Mouse (Mus musculus): ENCODE data around the gene Camk1d. TPM values are rescaled to one million over a fixed set of nuclear protein-coding genes. Genes with fewer than 3 reads are reported as not detected.

Camk1d gene
- polyA plus RNA-seq, 1 experiment from 2014 or later, result 1.5 TPM

- 72% methylated on average over 10 of the region's 10 CpGs for WGBS
- no peak for ATAC-seq (ENCODE audit: low FRiP score, low TSS enrichment)
- Histone ChIP-seq H3K9me3 (ENCODE audit: low read length) (no peaks in the 10 kb centered on the region), H3K9ac (replicated peaks; ENCODE audit: low read length) (no peak overlapping the region), H3K27ac (ENCODE audit: low read length) (no peak overlapping the region), H3K36me3 (ENCODE audit: insufficient read depth, low read length) (no peaks in the 10 kb centered on the region), H3K4me1 (ENCODE audit: insufficient read depth, low read length) (no peaks in the 10 kb centered on the region), H3K27me3 (ENCODE audit: insufficient read depth, low read length) (no peaks in the 10 kb centered on the region), H3K4me3 (ENCODE audit: low read length) (no peak overlapping the region), H3K4me2 (replicated peaks; ENCODE audit: low read depth, low read length) (no peak overlapping the region)
Observed at GRCm38 (mm10) chr2:5651285-5651870, 62.9 kb downstream of the Camk1d start.

DNA sequence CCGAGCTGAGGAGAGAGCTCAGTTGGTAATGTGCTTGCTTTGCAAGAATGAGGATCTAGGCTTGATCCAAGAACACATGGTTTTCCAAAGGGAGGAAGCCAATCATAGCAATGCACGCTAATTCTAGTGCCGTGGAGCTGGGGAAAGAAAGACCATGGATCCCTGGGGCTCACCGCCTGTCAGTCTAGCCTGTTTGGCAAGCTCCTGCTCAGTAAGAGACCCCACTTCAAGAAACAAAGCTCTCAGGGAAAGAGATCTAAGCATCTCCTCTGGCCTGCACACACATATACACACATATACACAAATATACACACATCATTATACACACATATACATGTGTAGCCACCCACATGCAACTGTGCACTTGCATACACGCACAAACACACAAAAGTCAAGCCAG lies 65.1 kb downstream of the Camk1d start:
- H3K4me1 ChIP-seq (ENCODE audit: insufficient read depth, low read length), result no peaks in the 10 kb centered on the region
- no peak for ATAC-seq (ENCODE audit: low FRiP score, low TSS enrichment)

DNA sequence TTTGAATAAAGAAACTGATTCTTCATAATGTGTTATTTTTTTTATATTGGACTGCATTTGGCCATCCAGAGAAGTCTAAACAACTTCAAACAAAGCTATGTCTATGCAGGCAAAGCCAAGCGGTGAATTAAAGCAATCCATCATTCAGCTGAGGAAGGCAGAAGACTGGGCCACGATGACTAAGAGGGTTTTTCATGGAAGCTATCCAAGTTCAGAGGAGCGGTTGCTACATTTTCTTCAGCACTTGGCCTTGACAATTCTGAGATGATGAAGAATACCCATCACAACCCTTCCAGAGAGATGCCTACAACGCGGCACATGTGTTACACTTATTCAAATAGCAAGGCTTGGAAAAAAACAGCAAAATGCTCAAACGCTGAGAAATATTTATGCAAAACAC lies 65.6 kb downstream of the Camk1d start:
- Histone ChIP-seq H3K9ac (replicated peaks; ENCODE audit: low read length) (no peak overlapping the region), H3K9me3 (ENCODE audit: low read length) (no peaks in the 10 kb centered on the region), H3K27ac (ENCODE audit: low read length) (no peak overlapping the region), H3K36me3 (ENCODE audit: insufficient read depth, low read length) (no peaks in the 10 kb centered on the region), H3K4me3 (ENCODE audit: low read length) (no peak overlapping the region), H3K27me3 (ENCODE audit: insufficient read depth, low read length) (no peaks in the 10 kb centered on the region), H3K4me2 (replicated peaks; ENCODE audit: low read depth, low read length) (no peak overlapping the region), H3K4me1 (ENCODE audit: insufficient read depth, low read length) (no peaks in the 10 kb centered on the region)
- WGBS, result 68% methylated on average over 6 of the region's 6 CpGs
- no peak for ATAC-seq (ENCODE audit: low FRiP score, low TSS enrichment)

More for the DNA sequence above, 65.1 kb downstream of the Camk1d start:
- no peaks in the 10 kb centered on the region for H3K9me3 ChIP-seq (ENCODE audit: low read length)
- no peaks in the 10 kb centered on the region for H3K27me3 ChIP-seq (ENCODE audit: insufficient read depth, low read length)
- H3K9ac ChIP-seq (replicated peaks; ENCODE audit: low read length), result no peak overlapping the region
- H3K4me2 ChIP-seq (replicated peaks; ENCODE audit: low read depth, low read length), result no peak overlapping the region
- WGBS, result 87% methylated on average over 5 of the region's 5 CpGs
- H3K36me3 ChIP-seq (ENCODE audit: insufficient read depth, low read length), result no peaks in the 10 kb centered on the region
- H3K4me3 ChIP-seq (ENCODE audit: low read length), result no peak overlapping the region
- H3K27ac ChIP-seq (ENCODE audit: low read length), result no peak overlapping the region

GRCm38 (mm10) chr2:5646322-5646721 lies 68.0 kb downstream of the Camk1d start:
- Histone ChIP-seq H3K4me1 (ENCODE audit: insufficient read depth, low read length) (no peaks in the 10 kb centered on the region), H3K9me3 (ENCODE audit: low read length) (no peaks in the 10 kb centered on the region), H3K27me3 (ENCODE audit: insufficient read depth, low read length) (no peaks in the 10 kb centered on the region), H3K36me3 (ENCODE audit: insufficient read depth, low read length) (no peaks in the 10 kb centered on the region), H3K27ac (ENCODE audit: low read length) (no peak overlapping the region), H3K9ac (replicated peaks; ENCODE audit: low read length) (no peak overlapping the region), H3K4me2 (replicated peaks; ENCODE audit: low read depth, low read length) (no peak overlapping the region), H3K4me3 (ENCODE audit: low read length) (no peak overlapping the region)
- WGBS, result 84% methylated on average over 5 of the region's 5 CpGs
- ATAC-seq (ENCODE audit: low FRiP score, low TSS enrichment), result no peak

GRCm38 (mm10) chr2:5645584-5645983 lies 68.7 kb downstream of the Camk1d start:
- H3K4me2 ChIP-seq (replicated peaks; ENCODE audit: low read depth, low read length), result no peak overlapping the region
- no peaks in the 10 kb centered on the region for H3K27me3 ChIP-seq (ENCODE audit: insufficient read depth, low read length)
- no peak overlapping the region for H3K9ac ChIP-seq (replicated peaks; ENCODE audit: low read length)
- no peak overlapping the region for H3K4me3 ChIP-seq (ENCODE audit: low read length)
- 0 out of 2 replicates have a peak, but pooled peaks cover under 1% of the 10 kb centered on the region for H3K4me1 ChIP-seq (ENCODE audit: insufficient read depth, low read length)
- ATAC-seq (ENCODE audit: low FRiP score, low TSS enrichment), result no peak
- H3K27ac ChIP-seq (ENCODE audit: low read length), result no peak overlapping the region
- no peaks in the 10 kb centered on the region for H3K9me3 ChIP-seq (ENCODE audit: low read length)
- H3K36me3 ChIP-seq (ENCODE audit: insufficient read depth, low read length), result no peaks in the 10 kb centered on the region
- 85% methylated on average over 2 of the region's 2 CpGs for WGBS

- H3K9ac ChIP-seq (replicated peaks; ENCODE audit: low read length), result no peak overlapping the region
- H3K4me3 ChIP-seq (ENCODE audit: low read length), result no peak overlapping the region
- H3K27ac ChIP-seq (ENCODE audit: low read length), result no peak overlapping the region
- no peaks in the 10 kb centered on the region for H3K9me3 ChIP-seq (ENCODE audit: low read length)
- H3K4me2 ChIP-seq (replicated peaks; ENCODE audit: low read depth, low read length), result no peak overlapping the region
- H3K27me3 ChIP-seq (ENCODE audit: insufficient read depth, low read length), result no peaks in the 10 kb centered on the region
- no peaks in the 10 kb centered on the region for H3K36me3 ChIP-seq (ENCODE audit: insufficient read depth, low read length)
- peaks cover 7% of the 10 kb centered on the region; the same call in 1 of the 2 replicates for H3K4me1 ChIP-seq (ENCODE audit: insufficient read depth, low read length)
- whole genome bisulfite sequencing, result 76% methylated on average over 3 of the region's 3 CpGs
- no peak for ATAC-seq (ENCODE audit: low FRiP score, low TSS enrichment)
Observed at GRCm38 (mm10) chr2:5643937-5644336, 70.4 kb downstream of the Camk1d start.

DNA sequence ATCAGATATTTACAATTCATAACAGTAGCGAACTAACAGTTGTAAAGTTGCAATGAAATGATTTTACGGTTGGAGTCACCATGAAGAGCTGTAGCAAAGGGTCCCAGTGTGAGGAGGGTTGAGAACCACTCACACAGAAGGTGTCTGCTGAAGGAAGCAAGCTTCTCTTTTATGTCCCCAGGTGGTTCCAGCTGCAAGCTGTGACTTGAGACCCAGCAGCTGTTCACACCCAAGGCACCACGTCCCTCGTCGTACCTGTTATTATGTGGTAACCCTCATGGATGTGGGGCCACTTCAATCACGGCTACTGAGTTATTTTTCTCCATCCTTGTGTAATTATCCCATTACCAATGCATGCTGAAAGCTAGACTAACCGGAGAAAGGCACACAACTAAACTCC lies 71.1 kb downstream of the Camk1d start:
- 71% methylated on average over 7 of the region's 7 CpGs for WGBS
- no peaks in the 10 kb centered on the region for H3K27me3 ChIP-seq (ENCODE audit: insufficient read depth, low read length)

DNA sequence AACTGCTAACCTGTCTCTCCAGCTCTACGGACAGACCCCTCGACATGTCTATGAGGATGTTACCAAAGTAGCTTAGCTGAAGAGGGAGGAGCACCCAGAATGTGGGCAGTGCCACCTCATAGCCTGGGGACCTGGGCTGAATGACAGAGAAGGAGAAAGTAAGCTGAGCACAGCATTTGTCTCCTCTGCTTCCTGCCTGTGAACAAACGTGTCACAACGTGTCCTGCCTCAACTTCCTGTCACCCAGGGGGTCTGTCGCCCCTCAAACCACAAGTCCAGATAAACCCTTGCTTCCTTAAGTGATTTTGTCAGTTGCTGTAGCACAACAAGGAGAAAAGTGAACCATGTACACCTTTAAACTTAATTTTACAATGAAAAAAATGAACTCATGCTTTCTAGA lies 71.7 kb downstream of the Camk1d start:
- Histone ChIP-seq H3K4me2 (replicated peaks; ENCODE audit: low read depth, low read length) (no peak overlapping the region), H3K36me3 (ENCODE audit: insufficient read depth, low read length) (no peaks in the 10 kb centered on the region), H3K4me3 (ENCODE audit: low read length) (no peak overlapping the region), H3K27ac (ENCODE audit: low read length) (no peak overlapping the region), H3K4me1 (ENCODE audit: insufficient read depth, low read length) (peaks cover 7% of the 10 kb centered on the region; the same call in 1 of the 2 replicates), H3K9me3 (ENCODE audit: low read length) (no peaks in the 10 kb centered on the region), H3K27me3 (ENCODE audit: insufficient read depth, low read length) (no peaks in the 10 kb centered on the region), H3K9ac (replicated peaks; ENCODE audit: low read length) (no peak overlapping the region)
- 54% methylated on average over 5 of the region's 5 CpGs for WGBS
- no peak for ATAC-seq (ENCODE audit: low FRiP score, low TSS enrichment)

More for the DNA sequence above, 71.1 kb downstream of the Camk1d start:
- no peak overlapping the region for H3K9ac ChIP-seq (replicated peaks; ENCODE audit: low read length)
- no peak overlapping the region for H3K27ac ChIP-seq (ENCODE audit: low read length)
- no peak overlapping the region for H3K4me3 ChIP-seq (ENCODE audit: low read length)
- no peaks in the 10 kb centered on the region for H3K9me3 ChIP-seq (ENCODE audit: low read length)
- H3K36me3 ChIP-seq (ENCODE audit: insufficient read depth, low read length), result no peaks in the 10 kb centered on the region
- ATAC-seq (ENCODE audit: low FRiP score, low TSS enrichment), result no peak
- no peak overlapping the region for H3K4me2 ChIP-seq (replicated peaks; ENCODE audit: low read depth, low read length)
- H3K4me1 ChIP-seq (ENCODE audit: insufficient read depth, low read length), result peaks cover 7% of the 10 kb centered on the region; the same call in 1 of the 2 replicates

DNA sequence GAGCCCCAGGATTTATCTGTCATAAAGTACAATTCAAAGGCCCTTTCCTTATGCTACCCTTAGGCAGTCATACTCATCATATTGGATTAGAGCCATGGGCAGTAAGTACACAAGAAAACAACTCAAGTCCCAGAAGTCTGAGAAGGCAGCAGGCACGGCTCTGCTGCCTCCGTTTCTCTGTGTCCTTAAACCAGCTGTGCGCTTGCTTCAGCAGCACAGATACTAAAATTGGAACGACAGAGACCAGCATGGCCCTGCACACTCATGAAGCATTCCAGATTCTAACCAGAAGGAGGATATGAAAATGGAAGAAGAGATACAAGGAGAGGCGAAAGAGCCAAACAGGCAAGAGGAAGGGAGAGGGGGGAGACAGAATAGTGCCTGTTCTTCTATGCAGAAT lies 72.6 kb downstream of the Camk1d start:
- H3K4me2 ChIP-seq (replicated peaks; ENCODE audit: low read depth, low read length), result no peak overlapping the region
- H3K4me1 ChIP-seq (ENCODE audit: insufficient read depth, low read length), result peaks cover 7% of the 10 kb centered on the region; the same call in 1 of the 2 replicates
- H3K27me3 ChIP-seq (ENCODE audit: insufficient read depth, low read length), result no peaks in the 10 kb centered on the region
- H3K9ac ChIP-seq (replicated peaks; ENCODE audit: low read length), result no peak overlapping the region
- H3K36me3 ChIP-seq (ENCODE audit: insufficient read depth, low read length), result no peaks in the 10 kb centered on the region
- no peaks in the 10 kb centered on the region for H3K9me3 ChIP-seq (ENCODE audit: low read length)
- H3K4me3 ChIP-seq (ENCODE audit: low read length), result no peak overlapping the region
- H3K27ac ChIP-seq (ENCODE audit: low read length), result no peak overlapping the region
- 75% methylated on average over 5 of the region's 5 CpGs for WGBS
- no peak for ATAC-seq (ENCODE audit: low FRiP score, low TSS enrichment)

GRCm38 (mm10) chr2:5640586-5640985 lies 73.7 kb downstream of the Camk1d start:
- no peak overlapping the region for H3K9ac ChIP-seq (replicated peaks; ENCODE audit: low read length)
- H3K27me3 ChIP-seq (ENCODE audit: insufficient read depth, low read length), result no peaks in the 10 kb centered on the region
- no peak overlapping the region for H3K4me3 ChIP-seq (ENCODE audit: low read length)
- H3K36me3 ChIP-seq (ENCODE audit: insufficient read depth, low read length), result no peaks in the 10 kb centered on the region
- no peak overlapping the region for H3K4me2 ChIP-seq (replicated peaks; ENCODE audit: low read depth, low read length)
- H3K9me3 ChIP-seq (ENCODE audit: low read length), result no peaks in the 10 kb centered on the region
- 84% methylated on average over 5 of the region's 5 CpGs for WGBS
- peaks cover 7% of the 10 kb centered on the region; the same call in 1 of the 2 replicates for H3K4me1 ChIP-seq (ENCODE audit: insufficient read depth, low read length)
- no peak for ATAC-seq (ENCODE audit: low FRiP score, low TSS enrichment)
- no peak overlapping the region for H3K27ac ChIP-seq (ENCODE audit: low read length)
